Mouse (Mus musculus) layer of hippocampus, postnatal 14 days (tissue): ENCODE data around the gene Ccdc63. TPM values are rescaled to one million over a fixed set of nuclear protein-coding genes. Genes with fewer than 3 reads are reported as not detected.

Experiments
- total RNA-seq, 2 experiments: library from RNA; stranded (reverse); gene quantifications; 2 replicates each; pipeline ENCODE4 v1.2.3; 2021

Gene Ccdc63
- total RNA-seq, 2 experiments from 2014 or later, result 0.74 to 2.2 TPM

Other genes with a start within 250 kb of the Ccdc63 start
- gene Cux2, start 90.7 kb downstream of the Ccdc63 start, total RNA-seq, result 10 to 100 TPM; 36.4 to 39.4 TPM
- 1 to 10 TPM; 1.6 TPM for gene Myl2, start 39.9 kb downstream of the Ccdc63 start, total RNA-seq
- 100 to 1,000 TPM; 198 to 200 TPM for gene Ppp1cc, start 17.5 kb upstream of the Ccdc63 start, total RNA-seq
- gene Hvcn1, start 66.0 kb upstream of the Ccdc63 start, total RNA-seq, result 1 to 10 TPM; 3.4 to 5.0 TPM
- 10 to 100 TPM; 12.7 to 13.6 TPM for gene Tctn1, start 123.6 kb upstream of the Ccdc63 start, total RNA-seq
- 10 to 100 TPM; 34.8 to 35.3 TPM for gene Pptc7, start 143.5 kb upstream of the Ccdc63 start, total RNA-seq
- 1 to 10 TPM; 3.9 to 4.1 TPM for gene Rad9b, start 213.4 kb upstream of the Ccdc63 start, total RNA-seq
- gene Vps29, start 213.5 kb upstream of the Ccdc63 start, total RNA-seq, result 100 to 1,000 TPM; 219 to 224 TPM
- gene Gpn3, start 231.1 kb upstream of the Ccdc63 start, total RNA-seq, result 10 to 100 TPM; 26.8 to 27.2 TPM
- gene Fam216a, start 231.5 kb upstream of the Ccdc63 start, total RNA-seq, result 10 to 100 TPM; 75.9 to 80.7 TPM